Mouse (Mus musculus) spleen, adult 2 months (tissue): ENCODE results near the gene Cdh11.
"Not testable (repeated sequence)": the region's sequence is repeated elsewhere in the genome, so short reads cannot be mapped to it uniquely, and the experiment has no call there.

Experiments used
- CTCF ChIP-seq: fragments of 200-500 bp; IDR thresholded peaks from 2 replicates; pipeline ENCODE4 v1.5.1; 2011; ENCODE audit warnings: mild to moderate bottlenecking, inconsistent platforms; ENCODE audit not compliant: insufficient read depth, insufficient read length, insufficient replicate concordance; ENCODE audit errors: extremely low read depth
- POLR2A ChIP-seq: fragments of 200-500 bp; IDR thresholded peaks from 2 replicates; pipeline ENCODE4 v1.6.1; 2011; ENCODE audit warnings: low read depth, low read length, inconsistent platforms

DNA sequence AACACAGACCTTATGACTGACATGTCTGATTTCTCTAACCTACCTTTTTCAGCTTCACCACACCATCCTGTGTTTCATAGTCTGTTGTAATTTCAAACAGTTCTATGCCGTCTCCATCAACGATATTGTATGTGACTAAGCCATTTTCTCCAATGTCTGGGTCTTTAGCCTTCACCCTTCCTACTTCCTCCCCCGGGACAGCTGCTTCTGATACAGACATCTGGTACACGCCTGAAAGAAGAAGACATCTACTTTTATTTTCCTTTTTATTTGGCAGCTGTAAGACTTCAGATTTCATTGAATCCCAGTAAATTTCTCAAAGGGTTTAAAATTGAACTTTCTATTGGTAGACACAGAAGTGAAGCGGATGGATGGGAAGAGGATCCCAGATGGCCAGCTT is 120.9 kb downstream of the Cdh11 start:
- not testable (repeated sequence) for TF ChIP-seq CTCF, POLR2A
